Mouse (Mus musculus) embryonic stem cell, embryonic (primary cell): ENCODE measurements around the gene Esrra.

ENCODE experiments used
- CTCF ChIA-PET, 4 experiments: fragments of 300-600 bp in 2 of 4; fragments of 350-600 bp in 2 of 4; sonication (Branson Sonifier 250); formaldehyde crosslinking; loops; one replicate each; lab custom pipeline; 2022; ENCODE audit warnings: inconsistent platforms in 2 of 4; lab: Charles Lee
- POLR2A ChIA-PET, 4 experiments: fragments of 300-600 bp in 2 of 4; fragments of 350-600 bp in 2 of 4; sonication (Branson Sonifier 250); formaldehyde crosslinking; loops; one replicate each; lab custom pipeline; 2022; ENCODE audit warnings: antibody characterized with exemption in 4 of 4, inconsistent platforms in 1 of 4; lab: Charles Lee

The Esrra gene

DNA sequence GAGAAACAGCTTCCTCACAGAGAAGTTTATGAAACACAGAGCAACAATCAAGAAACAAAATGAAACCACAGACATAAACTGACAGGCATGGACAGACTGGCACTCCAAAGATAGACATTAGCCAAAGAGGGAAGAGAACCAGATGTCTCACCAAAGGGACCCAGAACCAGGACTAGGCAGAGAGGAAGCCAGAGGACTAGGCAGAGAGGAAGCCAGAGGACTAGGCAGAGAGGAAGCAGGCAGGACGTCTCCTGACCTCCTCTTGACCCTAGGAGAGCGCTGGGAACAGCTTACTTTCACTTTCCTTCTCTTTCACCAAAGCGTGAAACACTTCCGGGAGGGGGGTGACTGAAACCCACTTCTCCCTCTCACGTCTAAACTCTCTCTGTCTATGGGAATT lies 52.3 kb downstream of the Esrra start:
- POLR2A ChIA-PET: interaction anchor here in 3 of 4 experiments (0.5 to 1.7 kb wide), 6 partner anchors 13 to 531 kb away, joined by 3 to 7 read pairs (median 3); no protein-coding TSS in a partner anchor
- CTCF ChIA-PET: interaction anchor here in 2 of 4 experiments (0.7 to 1.1 kb wide), 3 partner anchors 9 to 51 kb away, joined by 3 to 5 read pairs (median 5); no protein-coding TSS in a partner anchor

- POLR2A ChIA-PET: interaction anchor here in 1 of 4 experiments (1.0 kb wide), 1 partner anchor 49 kb away, joined by 3 read pairs; the partner anchor contains the start of gene Prdx5
- CTCF ChIA-PET: interaction anchor here in 1 of 4 experiments (1.8 kb wide), 1 partner anchor 11 kb away, joined by 6 read pairs; no protein-coding TSS in a partner anchor
These were observed 60.2 kb downstream of the Esrra start for GRCm38 (mm10) chr19:6861451-6861850.
